Comparison of ENCODE assay signal across 10 mouse cellular contexts in the genomic region with DNA sequence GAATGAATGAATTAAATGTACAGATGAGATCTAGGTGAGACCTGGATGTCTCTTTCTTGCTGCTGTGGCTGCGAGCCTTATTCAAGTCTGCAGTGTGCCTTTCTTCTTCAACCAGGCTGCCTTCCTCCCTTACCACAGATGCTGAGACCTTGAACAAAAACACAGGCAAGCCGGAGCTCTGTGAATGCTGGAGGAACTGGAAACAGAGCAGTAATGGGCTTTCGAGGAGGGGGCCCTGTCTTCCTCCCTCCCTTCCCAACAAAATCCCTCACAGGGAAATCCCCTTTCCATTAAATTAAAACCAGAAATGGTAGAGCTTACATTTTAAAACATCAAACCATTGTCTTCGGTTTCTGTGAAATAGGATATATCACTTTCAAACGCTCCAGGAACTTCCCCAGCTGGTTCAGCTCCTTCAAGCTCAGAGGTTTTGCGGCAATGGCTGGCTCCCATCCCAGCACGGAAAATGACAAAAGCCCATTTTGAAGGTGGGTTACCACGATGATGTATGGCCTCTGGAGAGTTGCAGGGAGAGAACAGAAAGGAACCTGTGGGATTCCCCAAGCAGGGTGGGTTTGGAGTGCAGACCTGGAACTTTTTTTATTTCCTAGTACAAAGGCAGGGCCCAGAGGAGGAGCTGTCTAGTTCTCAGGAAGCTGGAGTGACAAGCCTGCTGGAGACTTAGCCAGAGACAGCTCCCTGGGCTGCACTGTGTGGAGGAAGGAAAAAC. TPM values are rescaled to one million over a fixed set of nuclear protein-coding genes. Genes with fewer than 3 reads are reported as not detected.
A peak's percentile ranks its signal among the peaks of the same experiment; 100 is the strongest.
DNase-seq lines count a peak whose midpoint lies in the region; ATAC-seq and TF ChIP-seq lines count a peak whose summit lies in the region.
"Had no signal": no experiment of that assay in that cellular context is flagged by ENCODE, and none has a peak within 500 bp of the region (broad histone marks: within the 10 kb centered on the region; RNA-seq: fewer than 3 reads in every experiment).

No protein-coding gene starts in this region.

- H3K27ac ChIP-seq in gastrocnemius, adult 2 months = no peak overlapping the region
- peak overlapping the region; percentile 79 for H3K27ac ChIP-seq in embryonic facial prominence, embryonic 10.5 days (replicated peaks)
- H3K27ac ChIP-seq in intestine, postnatal 0 days (ENCODE audit: low read depth, low read length) = no peak overlapping the region
- H3K27ac ChIP-seq in lung, embryonic 16.5 days (ENCODE audit: low read length) = peak overlapping the region; percentile 61

- H3K27me3 ChIP-seq in embryonic facial prominence, embryonic 10.5 days (replicated peaks; ENCODE audit: low read depth, poor library complexity, severe bottlenecking) = no peaks in the 10 kb centered on the region
- no peaks in the 10 kb centered on the region for H3K27me3 ChIP-seq in intestine, postnatal 0 days (replicated peaks; ENCODE audit: control insufficient read depth, insufficient read depth, low read length)
- no peaks in the 10 kb centered on the region for H3K27me3 ChIP-seq in lung, embryonic 16.5 days (ENCODE audit: control insufficient read depth, insufficient read depth, low read depth, low read length)

- WGBS in embryonic facial prominence, embryonic 10.5 days = 29% methylated on average over 8 of the region's 8 CpGs
- 56% methylated on average over 8 of the region's 8 CpGs for WGBS in intestine, postnatal 0 days
- WGBS in lung, embryonic 16.5 days = 29% methylated on average over 8 of the region's 8 CpGs

- 0 out of 2 replicates have a peak overlapping the region, but pooled peaks have one; percentile 13 for H3K4me2 ChIP-seq in intestine, postnatal 0 days (replicated peaks; ENCODE audit: low read depth)
- peak overlapping the region; percentile 37; the same call in 1 of the 2 replicates for H3K4me2 ChIP-seq in lung, embryonic 16.5 days (ENCODE audit: low read depth, low read length)

- no peaks in the 10 kb centered on the region for H3K36me3 ChIP-seq in embryonic facial prominence, embryonic 10.5 days (replicated peaks)
- no peaks in the 10 kb centered on the region for H3K36me3 ChIP-seq in intestine, postnatal 0 days (ENCODE audit: control insufficient read depth, insufficient read depth)
- H3K36me3 ChIP-seq in lung, embryonic 16.5 days (ENCODE audit: control insufficient read depth, insufficient read depth, low read length) = no peaks in the 10 kb centered on the region

- intact Hi-C loops in gastrocnemius, adult 2 months (cut with DNase I) = no loop called here

- no peak overlapping the region for H3K9ac ChIP-seq in intestine, postnatal 0 days (ENCODE audit: low read depth, low read length)
- no peak overlapping the region for H3K9ac ChIP-seq in lung, embryonic 16.5 days (ENCODE audit: low read length)

- no peak for TF ChIP-seq CTCF in gastrocnemius, adult 2 months (IDR thresholded peaks at IDR 0.05)
- TF ChIP-seq CTCF in intestine, postnatal 0 days (IDR thresholded peaks at IDR 0.05; ENCODE audit: low read depth) = no peak

- no peaks in the 10 kb centered on the region for H3K9me3 ChIP-seq in embryonic facial prominence, embryonic 10.5 days
- no peaks in the 10 kb centered on the region for H3K9me3 ChIP-seq in intestine, postnatal 0 days (ENCODE audit: control insufficient read depth)
- H3K9me3 ChIP-seq in lung, embryonic 16.5 days (ENCODE audit: control insufficient read depth, low read length) = no peaks in the 10 kb centered on the region
- H3K9me3 ChIP-seq: megakaryocyte, embryonic 14.5 days had no signal

- no peak for ATAC-seq in intestine, postnatal 0 days
- ATAC-seq in lung, embryonic 16.5 days (ENCODE audit: low read depth) = peak; percentile 82
- ATAC-seq in activated CD4-positive, CD25-positive, alpha-beta regulatory T cell, adult 4 months = no peak

- peaks cover 17% of the 10 kb centered on the region for H3K4me1 ChIP-seq in embryonic facial prominence, embryonic 10.5 days
- no peaks in the 10 kb centered on the region for H3K4me1 ChIP-seq in intestine, postnatal 0 days (replicated peaks; ENCODE audit: control insufficient read depth, insufficient read depth, low read length)
- H3K4me1 ChIP-seq in lung, embryonic 16.5 days (replicated peaks; ENCODE audit: control insufficient read depth, insufficient read depth, low read length) = peaks cover 10% of the 10 kb centered on the region
- H3K4me1 ChIP-seq: megakaryocyte, embryonic 14.5 days had no signal

- no peak overlapping the region for H3K4me3 ChIP-seq in gastrocnemius, adult 2 months
- 0 out of 2 replicates have a peak overlapping the region, but pooled peaks have one; percentile 3 for H3K4me3 ChIP-seq in embryonic facial prominence, embryonic 10.5 days
- H3K4me3 ChIP-seq in intestine, postnatal 0 days (ENCODE audit: low read depth, low read length) = no peak overlapping the region
- H3K4me3 ChIP-seq in lung, embryonic 16.5 days (ENCODE audit: low read length) = no peak overlapping the region
- H3K4me3 ChIP-seq: megakaryocyte, embryonic 14.5 days had no signal

- peak; percentile 11 for DNase-seq in gastrocnemius, postnatal 10 days
- DNase-seq in gastrocnemius, adult 2 months = no peak
- peak; percentile 41 for DNase-seq in embryonic facial prominence, embryonic 10.5 days (ENCODE audit: low spot score)
- no peak for DNase-seq in cerebellum, adult 11 months
- no peak for DNase-seq in cerebellum, adult 9-10 months

RNA-seq across cellular contexts. Expression of a gene that starts 44.0 kb away (rescaled TPM):
- total RNA-seq in gastrocnemius, postnatal 10 days (2021) = not detected
- total RNA-seq in gastrocnemius, adult 2 months (2021) = not detected
- not detected in 2 replicates for polyA plus RNA-seq in embryonic facial prominence, embryonic 10.5 days (2016; fragmentation: Nextera tagmentation; extraction: Ambion mirVana)
- not detected in 2 replicates for polyA plus RNA-seq in intestine, postnatal 0 days (2015; fragmentation: Nextera tagmentation; extraction: Ambion mirVana)
- not detected in 2 replicates for polyA plus RNA-seq in lung, embryonic 16.5 days (2015; fragmentation: Nextera tagmentation; extraction: Ambion mirVana)
- polyA plus RNA-seq in activated CD4-positive, CD25-positive, alpha-beta regulatory T cell, adult 4 months (2017; shearing (Covaris generic)) = under 1 TPM in 1 of 2 experiments, not detected in 1; 0.28 TPM
- total RNA-seq: heart, postnatal 36 days had no signal

Comparison
In these comparisons a context has a peak if more than half of its experiments do, and no peak if none do; other contexts are left out.
1. DNase-seq: peak in gastrocnemius, postnatal 10 days (single experiment) and embryonic facial prominence, embryonic 10.5 days (single experiment); none in gastrocnemius, adult 2 months (single experiment), cerebellum, adult 11 months (single experiment) and cerebellum, adult 9-10 months (single experiment).
2. H3K27ac ChIP-seq: peak in embryonic facial prominence, embryonic 10.5 days (single experiment) and lung, embryonic 16.5 days (single experiment); none in gastrocnemius, adult 2 months (single experiment) and intestine, postnatal 0 days (single experiment).